Mouse (Mus musculus) intestine, embryonic 15.5 days (tissue): ENCODE measurements around the gene Gapvd1. TPM values are rescaled to one million over a fixed set of nuclear protein-coding genes. Genes with fewer than 3 reads are reported as not detected.

Source experiments
- ATAC-seq: fragments of 200-750 bp; cut with Nextera tagmentation; 2 replicates; pipeline ENCODE4 v1.8.0; 2017; ENCODE audit warnings: moderate TSS enrichment, moderate library complexity
- H3K27ac ChIP-seq: fragments of 300-500 bp; sonication (generic); 2 replicates; pipeline ENCODE4 v1.5.1; 2015; ENCODE audit warnings: mild to moderate bottlenecking, inconsistent platforms
- H3K27me3 ChIP-seq: fragments of 300-500 bp; sonication (generic); replicated peaks from 2 replicates; pipeline ENCODE4 v1.6.1; 2015; ENCODE audit warnings: inconsistent platforms
- H3K36me3 ChIP-seq: fragments of 300-500 bp; sonication (generic); 2 replicates; pipeline ENCODE4 v1.6.1; 2015; ENCODE audit warnings: inconsistent platforms
- H3K4me1 ChIP-seq: fragments of 300-500 bp; sonication (generic); replicated peaks from 2 replicates; pipeline ENCODE4 v1.6.1; 2015; ENCODE audit warnings: inconsistent platforms
- H3K4me2 ChIP-seq: fragments of 300-500 bp; sonication (generic); replicated peaks from 2 replicates; pipeline ENCODE4 v1.6.1; 2015; ENCODE audit warnings: mild to moderate bottlenecking, inconsistent platforms
- H3K4me3 ChIP-seq: fragments of 300-500 bp; sonication (generic); replicated peaks from 2 replicates; pipeline ENCODE4 v1.5.1; 2015; ENCODE audit warnings: inconsistent platforms
- H3K9ac ChIP-seq: fragments of 300-500 bp; sonication (generic); 2 replicates; pipeline ENCODE4 v1.6.1; 2015; ENCODE audit warnings: inconsistent platforms
- H3K9me3 ChIP-seq: fragments of 300-500 bp; sonication (generic); 2 replicates; pipeline ENCODE4 v1.6.1; 2016; ENCODE audit warnings: inconsistent platforms
- WGBS: fragments of 180-500 bp; shearing (Covaris S2); methylation state at CpG from one replicate; pipeline ENCODE4 v1.1.7; 2015; 5-methylcytosine and 5-hydroxymethylcytosine counted together
- polyA plus RNA-seq: library from polyadenylated mRNA; unstranded; fragments of >200 nt; fragmentation: Nextera tagmentation; extraction: Ambion mirVana; gene quantifications from 2 replicates; pipeline ENCODE4 v1.2.1, GENCODE M21; 2015

Gene Gapvd1
- polyA plus RNA-seq, 1 experiment from 2014 or later, result 69.5 TPM

DNA sequence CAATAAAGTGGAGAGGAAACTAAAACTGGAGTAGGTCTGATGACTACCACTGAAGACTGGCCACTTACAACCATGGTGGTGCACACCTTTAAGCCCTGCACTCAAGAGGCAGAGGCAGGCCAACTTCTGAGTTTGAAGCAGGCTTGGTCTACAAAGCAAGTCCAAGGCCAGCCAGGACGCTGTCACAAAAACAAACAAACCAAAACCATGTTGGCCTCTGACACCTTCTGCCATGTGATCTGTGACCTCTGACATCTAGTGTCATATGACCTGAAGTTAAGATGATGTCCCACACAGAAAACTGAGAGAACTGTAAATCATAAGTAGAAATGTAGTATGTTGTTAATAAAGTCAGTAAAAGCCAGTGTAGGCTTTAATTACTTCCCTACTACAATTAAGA is 17.1 kb downstream of the Gapvd1 start:
- Histone ChIP-seq H3K27me3 (no peaks in the 10 kb centered on the region), H3K9me3 (no peaks in the 10 kb centered on the region), H3K4me3 (no peak overlapping the region), H3K4me2 (no peak overlapping the region), H3K9ac (no peak overlapping the region), H3K36me3 (no peaks in the 10 kb centered on the region), H3K27ac (no peak overlapping the region), H3K4me1 (no peaks in the 10 kb centered on the region)
- ATAC-seq, result no peak
- WGBS, result 35% methylated on average over 1 of the region's 1 CpGs

DNA sequence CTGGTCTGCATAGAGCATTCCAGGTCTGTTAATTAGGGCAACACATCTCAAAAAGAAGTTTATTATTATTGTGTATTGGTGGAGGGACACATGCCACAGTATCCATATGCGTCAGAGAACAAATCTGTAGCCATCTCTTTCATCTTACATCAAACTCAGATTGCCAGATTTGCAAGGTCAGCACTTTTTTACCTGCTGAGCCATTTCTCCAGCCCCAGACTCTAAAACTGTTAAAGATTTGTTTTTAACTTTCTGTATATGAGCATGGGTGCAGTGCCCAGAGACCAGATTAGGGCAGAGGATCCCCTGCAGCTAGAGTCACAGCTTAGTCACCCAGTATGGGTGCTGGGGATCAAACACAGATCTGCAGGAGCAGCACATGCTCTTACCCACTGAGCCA is 18.4 kb downstream of the Gapvd1 start:
- Histone ChIP-seq H3K4me2 (no peak overlapping the region), H3K9me3 (no peaks in the 10 kb centered on the region), H3K36me3 (no peaks in the 10 kb centered on the region), H3K27ac (no peak overlapping the region), H3K27me3 (no peaks in the 10 kb centered on the region), H3K4me1 (no peaks in the 10 kb centered on the region), H3K4me3 (no peak overlapping the region), H3K9ac (no peak overlapping the region)
- no peak for ATAC-seq
- WGBS, result 97% methylated on average over 1 of the region's 1 CpGs

DNA sequence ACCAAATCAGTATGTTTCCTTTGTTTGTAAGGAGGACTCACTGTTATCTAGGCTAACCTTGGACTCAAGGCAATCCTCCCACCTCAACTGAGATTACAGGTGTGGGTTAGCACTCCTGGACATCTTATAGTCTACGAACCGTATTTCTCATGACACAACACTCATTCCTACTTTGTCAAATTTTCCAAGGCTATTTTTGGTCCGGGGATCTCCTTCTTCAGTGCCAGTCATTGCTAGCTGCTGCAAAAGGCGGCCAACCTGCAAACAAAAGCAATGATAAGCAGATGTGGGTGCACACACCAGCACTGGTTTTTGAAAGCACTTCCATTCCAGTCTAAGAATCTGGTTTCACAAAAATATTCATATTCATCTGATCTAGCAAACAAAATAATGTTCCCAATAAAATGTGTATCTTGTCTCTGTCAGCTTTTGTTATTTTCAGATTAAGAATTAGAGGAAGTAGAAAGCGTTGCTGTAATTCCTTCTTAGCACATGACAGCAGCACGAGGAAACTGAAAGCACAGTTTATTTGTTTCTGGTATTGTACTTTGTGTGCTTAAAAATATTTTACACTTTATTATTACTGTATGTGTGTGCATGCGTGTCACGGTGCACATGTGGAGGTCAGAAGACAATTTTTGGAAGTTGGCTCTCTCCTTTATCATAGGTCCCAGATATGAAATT is 27.8 kb downstream of the Gapvd1 start:
- no peak for ATAC-seq
- H3K9me3 ChIP-seq, result no peaks in the 10 kb centered on the region
- no peaks in the 10 kb centered on the region for H3K4me1 ChIP-seq
- H3K36me3 ChIP-seq, result peaks cover 7% of the 10 kb centered on the region; the same call in 1 of the 2 replicates
- no peak overlapping the region for H3K27ac ChIP-seq
- no peak overlapping the region for H3K9ac ChIP-seq
- H3K4me3 ChIP-seq, result no peak overlapping the region
- H3K4me2 ChIP-seq, result no peak overlapping the region
- no peaks in the 10 kb centered on the region for H3K27me3 ChIP-seq
- WGBS, result 94% methylated on average over 8 of the region's 8 CpGs

DNA sequence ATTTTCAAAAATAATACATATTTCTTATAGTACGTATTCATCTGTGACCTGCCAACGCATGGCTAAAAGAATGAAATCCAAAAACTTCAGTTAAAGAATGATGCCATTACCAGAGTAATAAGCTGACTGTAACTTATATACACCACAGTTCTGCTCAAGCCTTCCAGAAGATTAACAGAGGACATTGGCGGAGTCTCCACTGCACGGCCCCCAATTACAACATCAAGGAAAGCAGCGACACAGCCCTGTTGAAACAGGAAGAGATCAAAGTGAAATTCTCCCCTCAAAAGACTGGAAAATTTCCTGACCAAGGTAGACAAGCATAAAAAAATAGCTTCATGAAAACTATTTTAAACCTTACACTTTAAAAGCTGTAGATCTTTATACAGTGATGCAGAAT is 29.8 kb downstream of the Gapvd1 start:
- WGBS, result 91% methylated on average over 5 of the region's 5 CpGs
- H3K9ac ChIP-seq, result no peak overlapping the region
- no peak overlapping the region for H3K4me3 ChIP-seq
- H3K36me3 ChIP-seq, result peaks cover 9% of the 10 kb centered on the region; the same call in 1 of the 2 replicates
- no peak overlapping the region for H3K27ac ChIP-seq
- H3K9me3 ChIP-seq, result no peaks in the 10 kb centered on the region
- ATAC-seq, result no peak
- H3K4me2 ChIP-seq, result no peak overlapping the region
- no peaks in the 10 kb centered on the region for H3K4me1 ChIP-seq
- no peaks in the 10 kb centered on the region for H3K27me3 ChIP-seq

DNA sequence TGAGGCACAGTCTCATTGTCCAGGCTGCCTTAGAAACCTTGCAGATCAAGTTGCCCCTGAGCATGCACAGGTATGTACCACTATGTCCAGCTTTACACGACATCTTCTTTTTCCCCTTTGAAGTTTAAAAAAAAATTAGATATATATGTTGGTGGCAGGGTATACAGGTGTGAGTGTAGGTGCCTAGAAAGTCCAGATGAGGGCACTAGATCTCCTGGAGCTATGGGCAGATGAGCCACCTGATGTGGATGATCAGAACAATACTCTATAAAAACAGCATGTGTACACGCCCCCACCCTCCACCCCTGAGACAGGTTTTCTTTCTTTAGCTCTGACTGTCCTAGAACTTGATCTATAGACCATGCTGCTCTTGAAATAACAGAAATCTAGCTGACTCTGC is 36.8 kb downstream of the Gapvd1 start:
- 81% methylated on average over 2 of the region's 2 CpGs for WGBS
- no peak overlapping the region for H3K27ac ChIP-seq
- no peak overlapping the region for H3K9ac ChIP-seq
- H3K4me3 ChIP-seq, result no peak overlapping the region
- no peaks in the 10 kb centered on the region for H3K27me3 ChIP-seq
- H3K9me3 ChIP-seq, result no peaks in the 10 kb centered on the region
- H3K4me1 ChIP-seq, result no peaks in the 10 kb centered on the region
- H3K36me3 ChIP-seq, result peaks cover 15% of the 10 kb centered on the region; the same call in 1 of the 2 replicates
- no peak overlapping the region for H3K4me2 ChIP-seq
- no peak for ATAC-seq

DNA sequence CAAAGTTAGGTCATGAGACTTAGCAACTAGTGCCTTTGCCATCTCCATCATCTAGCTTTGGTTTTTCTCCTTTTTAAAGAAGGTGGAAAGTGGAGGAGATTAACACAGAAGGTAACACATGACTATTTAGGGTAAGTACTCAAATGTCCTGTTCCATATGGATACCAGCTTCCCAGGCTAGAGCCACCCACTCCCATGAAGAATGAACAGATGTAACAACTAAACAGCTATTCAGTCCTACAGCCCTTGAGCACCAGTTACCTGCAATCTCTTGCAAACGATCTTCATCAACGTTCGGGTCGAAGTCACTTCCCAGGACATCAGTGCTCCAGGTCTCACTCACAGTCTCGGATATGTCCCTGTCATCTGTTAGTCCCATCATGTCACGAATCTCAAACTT is 43.1 kb downstream of the Gapvd1 start:
- 91% methylated on average over 6 of the region's 6 CpGs for whole genome bisulfite sequencing
- no peak for ATAC-seq
- Histone ChIP-seq H3K4me3 (no peak overlapping the region), H3K9me3 (no peaks in the 10 kb centered on the region), H3K4me1 (no peaks in the 10 kb centered on the region), H3K27ac (no peak overlapping the region), H3K27me3 (no peaks in the 10 kb centered on the region), H3K9ac (no peak overlapping the region), H3K4me2 (no peak overlapping the region), H3K36me3 (peaks cover 27% of the 10 kb centered on the region)

DNA sequence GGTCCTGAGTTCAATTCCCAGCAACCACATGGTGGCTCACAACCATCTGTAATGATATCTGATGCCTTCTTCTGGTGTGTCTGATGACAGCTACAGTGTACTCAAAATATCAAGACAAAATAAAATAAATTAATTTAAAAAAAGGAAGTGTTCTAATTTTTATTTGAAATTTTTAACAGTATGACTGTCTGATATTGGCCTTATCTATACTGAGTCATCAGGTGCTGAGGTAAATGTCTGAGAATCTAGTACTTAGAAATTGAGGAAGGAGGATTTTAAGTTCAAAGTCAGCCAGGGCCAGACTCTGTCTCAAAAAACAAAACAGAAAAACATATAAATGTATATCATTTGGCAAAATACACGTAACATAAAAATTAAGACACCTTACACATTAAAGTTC is 46.4 kb downstream of the Gapvd1 start:
- ATAC-seq, result no peak
- 93% methylated on average over 1 of the region's 1 CpGs for WGBS
- Histone ChIP-seq H3K4me1 (no peaks in the 10 kb centered on the region), H3K4me3 (no peak overlapping the region), H3K9me3 (no peaks in the 10 kb centered on the region), H3K36me3 (peaks cover 39% of the 10 kb centered on the region), H3K4me2 (no peak overlapping the region), H3K27ac (no peak overlapping the region), H3K9ac (no peak overlapping the region), H3K27me3 (no peaks in the 10 kb centered on the region)

DNA sequence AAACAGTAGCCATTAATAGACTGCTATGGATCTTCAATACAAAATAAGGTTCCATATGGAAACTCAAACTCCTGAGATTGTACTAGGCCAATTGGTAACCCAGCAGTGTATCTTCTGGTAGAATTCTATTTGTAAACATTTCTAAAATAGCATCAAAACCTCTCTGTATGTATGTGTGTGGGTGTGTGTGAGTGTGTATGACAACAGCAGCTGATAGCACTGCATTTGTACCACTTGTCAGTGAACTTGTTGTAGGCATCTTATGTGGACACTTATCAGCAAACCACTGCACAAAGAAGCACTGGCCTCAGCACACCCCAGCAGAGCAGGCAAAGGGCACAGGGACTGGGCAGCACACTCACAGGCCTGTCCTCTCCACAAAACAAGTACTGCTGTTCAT is 58.4 kb downstream of the Gapvd1 start:
- H3K4me3 ChIP-seq, result no peak overlapping the region
- no peaks in the 10 kb centered on the region for H3K9me3 ChIP-seq
- H3K4me1 ChIP-seq, result no peaks in the 10 kb centered on the region
- H3K36me3 ChIP-seq, result peaks cover 21% of the 10 kb centered on the region
- H3K27me3 ChIP-seq, result no peaks in the 10 kb centered on the region
- H3K27ac ChIP-seq, result no peak overlapping the region
- no peak overlapping the region for H3K9ac ChIP-seq
- H3K4me2 ChIP-seq, result no peak overlapping the region
- no peak for ATAC-seq

DNA sequence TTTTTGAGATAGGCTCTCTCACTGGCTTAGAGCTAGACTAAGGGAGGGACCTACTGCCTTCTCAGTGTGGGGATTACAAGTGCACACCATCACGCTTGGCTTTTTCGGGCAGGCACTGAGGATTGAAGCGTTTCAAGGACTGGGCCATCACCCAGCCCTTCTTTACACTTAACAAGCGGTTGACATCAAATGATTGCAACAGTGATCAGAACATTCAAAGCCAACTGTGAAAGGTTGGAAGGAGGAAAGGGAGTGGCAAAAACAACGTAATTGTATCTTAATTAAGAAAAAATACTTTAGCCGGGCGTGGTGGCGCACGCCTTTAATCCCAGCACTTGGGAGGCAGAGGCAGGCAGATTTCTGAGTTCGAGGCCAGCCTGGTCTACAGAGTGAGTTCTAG is 62.2 kb downstream of the Gapvd1 start:
- Histone ChIP-seq H3K36me3 (peaks cover 10% of the 10 kb centered on the region), H3K4me2 (no peak overlapping the region), H3K9me3 (no peaks in the 10 kb centered on the region), H3K9ac (no peak overlapping the region), H3K27me3 (no peaks in the 10 kb centered on the region), H3K4me3 (no peak overlapping the region), H3K27ac (no peak overlapping the region), H3K4me1 (no peaks in the 10 kb centered on the region)
- WGBS, result 96% methylated on average over 10 of the region's 10 CpGs
- no peak for ATAC-seq

DNA sequence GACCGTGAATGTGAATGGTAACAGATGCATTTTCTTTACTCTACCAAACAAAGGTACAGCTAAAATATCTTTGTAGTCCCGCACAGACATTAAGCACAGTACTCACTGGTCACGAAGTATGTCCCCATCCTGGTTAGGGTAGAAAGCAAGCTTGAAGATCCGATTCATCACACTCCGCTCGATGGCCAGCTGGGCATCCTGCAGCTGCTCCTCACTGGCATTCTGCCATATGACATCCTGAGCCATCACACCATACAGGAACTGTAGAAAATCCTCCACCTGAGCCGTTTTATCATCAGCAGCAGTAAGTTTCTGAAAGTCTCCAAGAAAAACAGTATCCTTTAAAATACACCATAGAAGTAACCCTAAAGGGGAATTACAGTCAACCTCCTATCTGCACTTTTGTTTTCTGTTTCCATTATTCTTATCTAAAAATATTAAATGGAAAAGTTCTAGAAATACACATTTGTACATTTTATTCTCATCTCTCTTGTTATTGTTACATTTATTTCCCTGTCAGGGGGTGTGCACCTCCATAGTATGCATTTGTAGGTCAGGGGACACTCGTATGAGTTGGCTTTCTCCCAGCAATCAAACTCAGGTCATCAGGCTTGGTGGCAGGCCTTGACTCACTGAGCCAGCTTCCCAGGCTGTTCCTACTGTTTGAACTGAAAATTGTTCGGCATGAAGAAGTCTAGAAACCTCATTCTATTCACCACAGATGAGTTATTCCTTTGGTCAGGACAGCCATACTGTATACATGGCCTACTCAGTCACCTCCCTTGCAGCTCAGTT is 70.8 kb downstream of the Gapvd1 start:
- H3K4me3 ChIP-seq, result no peak overlapping the region
- ATAC-seq, result no peak
- H3K4me2 ChIP-seq, result no peak overlapping the region
- no peaks in the 10 kb centered on the region for H3K27me3 ChIP-seq
- 87% methylated on average over 9 of the region's 9 CpGs for WGBS
- peaks cover 28% of the 10 kb centered on the region for H3K36me3 ChIP-seq
- H3K4me1 ChIP-seq, result no peaks in the 10 kb centered on the region
- no peak overlapping the region for H3K27ac ChIP-seq
- no peak overlapping the region for H3K9ac ChIP-seq
- H3K9me3 ChIP-seq, result no peaks in the 10 kb centered on the region

DNA sequence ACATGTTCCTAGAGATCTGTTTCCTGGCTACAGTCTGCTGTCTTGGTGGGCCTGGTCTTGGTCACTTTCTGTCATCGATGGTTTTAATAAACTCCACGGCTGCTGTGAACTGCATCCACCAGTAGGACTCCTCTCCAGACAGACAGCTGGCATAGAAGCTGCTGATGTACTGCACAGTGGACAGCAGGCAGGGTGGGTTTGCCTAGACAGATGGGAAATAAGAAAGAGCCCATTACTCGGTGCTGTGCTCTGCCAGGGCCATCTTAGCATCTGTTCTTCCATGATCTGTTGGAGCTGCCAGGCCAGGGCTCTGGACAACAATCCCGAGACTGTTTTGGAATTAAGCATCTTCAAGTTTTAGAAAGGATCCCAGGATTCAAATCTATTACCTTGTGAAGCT is 77.1 kb downstream of the Gapvd1 start:
- H3K4me3 ChIP-seq, result no peak overlapping the region
- peaks cover 22% of the 10 kb centered on the region for H3K36me3 ChIP-seq
- no peak overlapping the region for H3K9ac ChIP-seq
- ATAC-seq, result no peak
- H3K27ac ChIP-seq, result no peak overlapping the region
- no peak overlapping the region for H3K4me2 ChIP-seq
- 88% methylated on average over 4 of the region's 4 CpGs for WGBS
- H3K9me3 ChIP-seq, result no peaks in the 10 kb centered on the region
- H3K27me3 ChIP-seq, result no peaks in the 10 kb centered on the region
- no peaks in the 10 kb centered on the region for H3K4me1 ChIP-seq

DNA sequence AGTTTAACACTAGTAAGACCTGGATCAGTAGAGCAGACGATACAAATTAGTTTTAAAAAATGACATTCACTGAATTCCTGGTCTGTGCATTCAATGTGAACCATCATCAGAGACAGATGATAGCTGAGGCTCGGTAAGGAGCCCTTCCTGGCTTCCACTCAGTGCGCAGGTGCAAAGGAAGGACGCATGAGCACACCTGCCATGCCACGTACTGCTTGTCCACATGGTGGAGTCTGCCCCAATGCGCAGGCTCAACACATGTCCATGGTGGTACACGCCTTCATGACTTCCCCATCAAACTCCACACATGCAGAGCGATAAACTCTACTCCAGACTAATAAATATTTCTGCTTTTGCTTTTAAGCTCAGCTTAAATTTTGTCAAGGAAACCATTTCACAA is 78.0 kb downstream of the Gapvd1 start:
- Histone ChIP-seq H3K9ac (no peak overlapping the region), H3K4me2 (no peak overlapping the region), H3K27ac (no peak overlapping the region), H3K36me3 (peaks cover 20% of the 10 kb centered on the region), H3K4me3 (no peak overlapping the region), H3K27me3 (no peaks in the 10 kb centered on the region), H3K9me3 (no peaks in the 10 kb centered on the region), H3K4me1 (0 out of 2 replicates have a peak, but pooled peaks cover under 1% of the 10 kb centered on the region)
- 95% methylated on average over 8 of the region's 8 CpGs for WGBS
- no peak for ATAC-seq

DNA sequence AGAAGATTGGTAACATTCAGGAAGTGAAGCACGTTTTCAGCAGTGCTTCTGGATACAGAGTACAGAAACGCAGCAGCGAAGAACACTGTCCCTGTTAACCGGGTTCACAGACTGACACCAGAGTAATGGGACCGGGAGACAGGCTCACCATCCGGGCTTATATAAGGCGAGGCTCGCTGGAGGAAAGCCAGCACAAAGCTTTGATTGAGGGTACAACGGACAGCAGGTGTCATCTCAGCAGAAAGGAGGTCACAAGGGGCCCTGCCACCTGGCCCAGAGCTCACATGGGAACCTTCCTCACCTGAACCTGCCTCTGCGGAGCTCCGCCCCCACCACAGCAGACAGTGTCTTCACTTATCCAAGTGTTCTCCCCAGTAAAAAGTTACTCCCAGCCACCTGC is 81.2 kb downstream of the Gapvd1 start:
- Histone ChIP-seq H3K36me3 (peaks cover 15% of the 10 kb centered on the region), H3K4me1 (peaks cover 12% of the 10 kb centered on the region), H3K9me3 (no peaks in the 10 kb centered on the region), H3K4me2 (no peak overlapping the region), H3K27ac (no peak overlapping the region), H3K27me3 (no peaks in the 10 kb centered on the region), H3K9ac (no peak overlapping the region), H3K4me3 (no peak overlapping the region)
- WGBS, result 80% methylated on average over 11 of the region's 11 CpGs
- no peak for ATAC-seq
